Mouse (Mus musculus): ENCODE results near the gene Ccdc61.
A peak's percentile ranks its signal among the peaks of the same experiment; 100 is the strongest.

Gene Ccdc61

DNA sequence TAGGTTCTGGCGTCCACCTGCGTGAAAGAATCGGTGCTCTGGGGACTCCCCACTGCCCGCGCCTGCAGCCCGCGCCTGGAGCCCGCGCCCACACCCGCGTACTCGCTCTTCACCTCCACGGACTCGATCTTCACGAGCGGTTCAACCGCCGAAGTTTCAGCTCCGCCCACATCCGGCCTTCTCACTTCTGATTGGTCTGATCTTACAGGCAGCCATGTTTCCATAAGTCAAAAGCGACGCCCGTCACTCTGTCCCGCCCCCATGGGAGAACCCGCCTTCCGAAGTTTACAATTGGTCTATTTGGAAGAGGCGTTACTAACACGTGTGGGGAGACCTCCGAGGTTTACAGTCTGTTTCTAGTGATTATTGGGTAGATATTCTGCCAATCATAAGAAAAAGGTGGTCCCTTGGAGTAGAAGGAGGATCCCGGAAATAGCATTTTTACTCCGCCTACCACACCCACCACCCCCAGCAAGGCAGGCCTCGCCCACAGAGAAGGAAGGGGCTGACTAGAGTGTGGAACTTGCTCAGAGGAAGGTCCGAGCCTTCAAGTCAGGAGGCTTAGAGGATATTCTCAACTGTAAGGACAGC lies at the start of gene Ccdc61:
Gene Ccdc61 (minus strand): TSS at position 175 of the 591 bp plus-strand sequence.
- peak; percentile 97 to 98 for DNase-seq (ENCODE audit: low spot score in 2 of 2)

DNA sequence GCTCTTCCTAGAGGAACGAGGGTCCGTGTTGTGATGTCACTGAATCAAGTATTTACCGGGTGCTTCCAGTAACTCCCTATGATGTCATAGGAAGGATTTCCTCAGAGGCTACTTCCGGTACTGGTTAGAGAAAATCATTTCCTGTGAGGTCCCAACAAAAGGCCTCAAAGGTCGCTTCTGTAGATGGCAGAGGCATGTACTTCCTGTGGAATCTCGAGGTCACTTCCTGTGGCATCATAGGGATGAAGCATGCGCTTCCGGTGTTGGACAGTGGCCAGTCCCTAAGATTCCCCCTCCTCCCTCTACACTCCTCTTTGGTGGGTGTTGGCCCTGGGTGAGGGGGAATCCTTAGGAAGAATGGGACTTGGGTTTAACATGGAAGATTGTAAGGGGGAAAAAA lies 49.2 kb upstream of the Ccdc61 start:
- no peak for DNase-seq (ENCODE audit: low spot score in 2 of 2)

DNA sequence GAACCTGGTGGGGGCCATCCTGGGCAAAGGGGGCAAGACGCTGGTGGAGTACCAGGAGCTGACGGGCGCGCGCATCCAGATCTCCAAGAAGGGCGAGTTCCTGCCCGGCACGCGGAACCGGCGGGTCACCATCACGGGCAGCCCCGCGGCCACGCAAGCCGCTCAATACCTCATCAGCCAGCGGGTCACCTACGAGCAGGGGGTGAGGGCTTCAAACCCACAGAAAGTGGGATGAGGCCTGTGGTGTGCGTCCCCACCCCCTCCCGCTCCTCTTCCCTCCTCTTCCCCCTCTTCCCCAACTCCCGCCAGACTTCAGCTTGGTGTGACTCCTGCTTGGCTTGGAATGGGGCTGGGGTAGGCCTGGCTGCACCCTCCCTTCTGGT lies 48.2 kb upstream of the Ccdc61 start:
- no peak for DNase-seq (ENCODE audit: low spot score in 2 of 2)

DNA sequence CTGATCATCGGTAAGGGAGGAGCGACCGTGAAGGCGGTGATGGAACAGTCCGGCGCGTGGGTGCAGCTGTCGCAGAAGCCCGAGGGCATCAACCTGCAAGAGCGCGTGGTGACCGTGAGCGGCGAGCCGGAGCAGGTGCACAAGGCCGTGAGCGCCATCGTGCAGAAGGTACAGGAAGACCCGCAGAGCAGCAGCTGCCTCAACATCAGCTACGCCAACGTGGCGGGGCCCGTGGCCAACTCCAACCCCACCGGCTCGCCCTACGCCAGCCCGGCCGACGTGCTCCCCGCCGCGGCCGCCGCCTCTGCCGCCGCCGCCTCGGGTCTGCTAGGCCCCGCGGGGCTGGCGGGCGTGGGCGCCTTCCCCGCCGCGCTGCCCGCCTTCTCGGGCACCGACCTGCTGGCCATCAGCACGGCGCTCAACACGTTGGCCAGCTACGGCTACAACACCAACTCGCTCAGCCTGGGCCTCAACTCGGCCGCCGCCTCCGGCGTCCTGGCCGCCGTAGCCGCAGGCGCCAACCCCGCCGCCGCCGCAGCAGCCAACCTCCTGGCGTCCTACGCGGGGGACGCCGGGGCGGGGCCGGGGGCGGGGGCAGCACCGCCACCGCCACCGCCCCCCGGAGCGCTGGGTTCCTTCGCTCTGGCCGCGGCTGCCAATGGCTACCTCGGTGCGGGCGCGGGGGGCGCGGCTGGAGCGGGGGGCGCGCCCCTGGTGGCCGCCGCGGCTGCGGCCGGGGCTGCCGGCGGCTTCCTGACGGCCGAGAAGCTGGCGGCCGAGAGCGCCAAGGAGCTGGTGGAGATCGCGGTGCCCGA lies 47.6 kb upstream of the Ccdc61 start:
- DNase-seq (ENCODE audit: low spot score in 2 of 2) = peak; percentile 62 to 70

- no peak for DNase-seq (ENCODE audit: low spot score in 2 of 2)
Measured at GRCm38 (mm10) chr7:18951397-18951796, 41.2 kb upstream of the Ccdc61 start.

GRCm38 (mm10) chr7:18950523-18951315 lies 40.5 kb upstream of the Ccdc61 start:
- DNase-seq (ENCODE audit: low spot score in 2 of 2) = no peak

DNA sequence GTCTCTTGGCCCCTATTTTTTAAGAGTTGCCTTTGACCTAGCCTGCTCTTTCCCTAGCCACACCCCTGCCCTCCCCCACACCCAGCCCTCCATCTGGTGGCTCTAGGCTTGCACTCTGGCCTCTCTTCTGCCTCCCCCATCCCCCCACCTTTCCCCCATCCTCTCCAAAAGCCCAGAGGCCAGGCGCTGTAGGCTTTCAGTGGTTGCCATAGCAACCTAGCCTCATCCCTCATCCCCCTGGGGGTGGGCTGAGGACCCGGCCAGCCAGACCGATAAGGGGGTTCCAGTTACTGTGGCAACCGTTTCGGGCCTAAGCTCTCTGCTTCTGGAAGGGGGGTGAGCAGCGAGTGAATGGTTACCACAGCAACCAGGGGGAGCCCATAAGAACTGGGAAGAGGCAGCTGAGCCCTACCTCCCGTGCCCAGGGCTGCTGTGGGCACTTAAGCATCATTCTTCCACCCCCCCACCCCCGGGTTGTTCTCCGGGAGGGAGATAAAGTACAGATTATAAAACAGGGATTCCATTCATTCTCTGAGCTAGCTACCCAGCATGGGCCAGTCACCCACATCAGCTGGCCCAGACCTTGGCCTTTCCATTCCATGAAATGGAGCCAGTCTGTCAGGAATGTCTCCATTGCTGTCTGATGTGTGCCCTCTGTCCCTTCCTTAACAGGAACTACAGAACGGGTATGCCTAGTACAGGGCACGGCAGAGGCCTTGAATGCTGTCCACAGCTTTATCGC lies 39.7 kb upstream of the Ccdc61 start:
- DNase-seq (ENCODE audit: low spot score in 2 of 2) = peak in 1 of 2 experiments; percentile 41

GRCm38 (mm10) chr7:18948151-18948550 lies 37.9 kb upstream of the Ccdc61 start:
- DNase-seq (ENCODE audit: low spot score in 2 of 2) = no peak

- DNase-seq (ENCODE audit: low spot score in 2 of 2) = no peak
Measured at GRCm38 (mm10) chr7:18942815-18943214, 32.6 kb upstream of the Ccdc61 start.

GRCm38 (mm10) chr7:18942376-18942775 lies 32.2 kb upstream of the Ccdc61 start:
- peak in 1 of 2 experiments; percentile 54 for DNase-seq (ENCODE audit: low spot score in 2 of 2)

GRCm38 (mm10) chr7:18927759-18928158 lies 17.5 kb upstream of the Ccdc61 start:
- DNase-seq (ENCODE audit: low spot score in 2 of 2) = no peak

- peak in 1 of 2 experiments; percentile 21 for DNase-seq (ENCODE audit: low spot score in 2 of 2)
Measured at GRCm38 (mm10) chr7:18926911-18927310, 16.7 kb upstream of the Ccdc61 start.

DNA sequence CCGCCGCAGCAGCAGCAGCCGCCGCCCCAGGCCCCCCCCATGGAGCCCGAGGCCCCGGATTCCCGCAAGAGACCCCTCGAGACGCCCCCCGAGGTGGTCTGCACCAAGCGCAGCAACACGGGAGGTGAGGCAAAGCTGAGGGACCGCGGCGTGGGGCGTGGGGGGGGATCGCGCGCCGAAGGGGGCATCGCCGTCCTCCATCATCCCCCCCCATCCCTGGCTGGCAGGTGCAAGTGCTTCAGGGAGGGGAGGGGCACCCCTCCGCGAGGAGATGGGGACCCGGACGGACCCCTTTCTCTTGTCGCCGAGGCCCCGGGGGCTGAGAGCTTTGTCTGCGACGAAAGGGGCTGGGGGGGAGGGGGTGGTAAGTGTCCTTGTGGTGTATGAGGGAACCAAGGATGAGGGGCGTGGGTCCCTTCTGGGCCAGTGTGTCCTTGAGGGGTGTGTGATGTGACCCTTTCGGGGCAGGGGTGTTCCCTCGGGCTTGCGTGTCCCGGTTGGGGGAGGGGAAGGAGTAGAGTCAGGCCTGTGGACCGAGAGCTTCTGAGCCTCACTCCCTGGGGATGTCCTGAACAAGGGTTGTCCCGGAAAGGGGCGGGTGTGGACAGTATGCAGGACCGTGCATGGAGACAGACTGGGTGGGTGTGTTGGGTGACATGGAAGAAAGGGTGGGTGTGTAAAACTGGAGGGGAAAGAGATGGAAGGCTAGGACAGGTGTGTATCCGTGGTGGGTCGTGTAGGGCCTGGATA lies 16.0 kb upstream of the Ccdc61 start:
- DNase-seq (ENCODE audit: low spot score in 2 of 2) = peak in 1 of 2 experiments; percentile 40

DNA sequence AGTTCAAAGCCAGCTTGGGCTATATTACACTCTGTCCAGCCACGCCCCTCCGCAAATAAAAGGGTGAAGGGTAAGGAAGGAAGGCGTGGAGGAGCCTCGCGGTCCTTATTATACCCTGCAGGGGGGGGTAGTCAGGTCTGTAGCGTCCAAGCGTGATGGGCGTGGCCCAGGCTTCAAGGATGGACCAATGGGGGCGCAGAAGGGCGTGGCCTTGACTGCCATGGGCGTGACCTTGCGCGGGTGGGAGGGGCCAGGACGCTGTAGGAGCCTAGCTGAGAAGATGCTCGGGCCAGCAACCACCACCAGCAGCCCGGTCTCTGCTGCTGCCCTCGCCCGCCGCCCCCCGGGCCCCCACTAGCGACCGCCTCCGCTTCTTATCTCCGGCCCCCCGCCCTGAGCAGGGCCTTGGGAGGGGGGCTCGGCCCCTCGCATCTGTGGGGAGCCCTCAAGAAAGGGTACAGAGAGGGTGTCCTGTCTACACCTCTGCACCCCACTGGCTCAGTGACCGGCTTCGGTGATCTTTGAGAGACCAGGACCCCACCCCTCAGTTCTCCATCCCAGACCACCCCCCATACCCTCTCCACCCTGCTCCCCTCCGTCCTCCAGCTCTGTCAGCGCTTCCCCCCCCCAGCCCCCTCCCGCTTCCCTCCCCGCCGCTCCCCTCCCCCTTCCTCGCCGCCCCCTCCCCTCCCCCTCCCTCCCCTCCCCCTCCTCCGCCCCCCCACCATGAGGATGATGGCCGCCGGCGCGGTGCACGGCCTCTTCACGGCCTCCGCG lies 15.1 kb upstream of the Ccdc61 start, which contains the start of gene Nova2:
Gene Nova2 (plus strand): TSS at position 727 of the 777 bp plus-strand sequence.
- peak; percentile 97 to 98 for DNase-seq (ENCODE audit: low spot score in 2 of 2)

GRCm38 (mm10) chr7:18924321-18924720 lies 14.1 kb upstream of the Ccdc61 start:
- DNase-seq (ENCODE audit: low spot score in 2 of 2) = no peak

DNA sequence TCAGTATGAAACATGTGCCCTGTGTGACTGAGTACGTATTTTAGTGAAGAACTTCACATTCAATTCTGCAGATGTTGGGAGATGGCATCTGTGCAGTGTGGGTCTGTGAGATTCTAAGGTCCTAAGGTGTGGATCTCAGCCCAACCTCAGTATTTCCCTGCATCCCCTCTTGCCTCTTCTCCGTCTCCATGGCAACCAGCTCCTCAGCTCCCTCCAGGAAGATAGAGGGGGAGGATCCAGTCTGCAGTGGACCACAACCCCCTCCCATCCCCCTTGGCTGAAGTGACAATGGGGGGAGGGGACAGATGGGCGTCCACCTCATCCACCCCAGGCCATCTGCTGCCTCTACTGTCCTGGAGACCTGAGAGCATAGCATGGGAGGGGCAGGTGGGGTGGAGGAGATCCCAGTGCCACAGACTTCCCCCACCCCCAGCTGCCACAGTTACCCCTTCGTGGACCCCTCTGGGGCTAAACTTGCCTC lies 13.5 kb upstream of the Ccdc61 start:
- DNase-seq (ENCODE audit: low spot score in 2 of 2) = peak; percentile 43 to 63

DNA sequence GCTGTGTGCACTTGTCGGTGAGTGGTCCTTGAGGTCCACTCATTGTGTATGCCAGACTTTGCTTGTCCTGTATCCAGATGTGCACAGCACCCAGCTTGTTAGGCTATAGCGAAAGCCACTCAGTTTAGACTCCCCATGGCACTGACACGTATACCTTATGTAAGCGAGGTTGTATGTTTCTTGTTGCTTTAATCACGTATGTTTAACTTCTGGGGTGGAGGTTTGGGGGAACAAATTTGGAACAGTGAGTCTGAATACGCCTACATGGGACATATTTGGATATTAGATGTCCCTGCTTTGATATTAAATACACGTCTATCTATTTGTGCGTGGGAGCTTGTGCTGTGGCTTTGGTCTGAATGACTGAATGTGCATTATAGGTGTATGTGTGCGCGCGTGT lies 13.1 kb upstream of the Ccdc61 start:
- no peak for DNase-seq (ENCODE audit: low spot score in 2 of 2)

- peak; percentile 89 to 90 for DNase-seq (ENCODE audit: low spot score in 2 of 2)
Measured at GRCm38 (mm10) chr7:18922807-18923206, 12.6 kb upstream of the Ccdc61 start.

DNA sequence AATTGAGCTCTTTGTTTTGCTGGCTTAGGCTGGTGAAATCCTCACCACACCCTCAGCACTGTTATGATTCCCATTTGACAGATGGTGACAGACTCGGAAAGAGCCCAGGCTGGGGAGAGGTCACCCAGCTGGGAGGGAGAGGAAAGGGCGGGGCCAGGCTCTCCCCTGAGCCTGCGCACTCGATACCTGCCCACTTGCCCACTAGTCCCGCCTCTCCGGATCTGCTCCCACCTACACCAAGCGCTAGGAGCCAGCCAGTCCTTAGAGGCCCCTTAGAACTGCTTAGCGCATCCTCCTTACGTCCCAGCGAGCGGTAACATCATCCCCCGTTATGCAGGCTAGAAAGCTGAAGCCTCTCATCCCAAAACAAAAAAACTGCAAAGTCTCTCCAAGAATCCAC lies 10.9 kb upstream of the Ccdc61 start:
- DNase-seq (ENCODE audit: low spot score in 2 of 2) = peak; percentile 79 to 83

DNA sequence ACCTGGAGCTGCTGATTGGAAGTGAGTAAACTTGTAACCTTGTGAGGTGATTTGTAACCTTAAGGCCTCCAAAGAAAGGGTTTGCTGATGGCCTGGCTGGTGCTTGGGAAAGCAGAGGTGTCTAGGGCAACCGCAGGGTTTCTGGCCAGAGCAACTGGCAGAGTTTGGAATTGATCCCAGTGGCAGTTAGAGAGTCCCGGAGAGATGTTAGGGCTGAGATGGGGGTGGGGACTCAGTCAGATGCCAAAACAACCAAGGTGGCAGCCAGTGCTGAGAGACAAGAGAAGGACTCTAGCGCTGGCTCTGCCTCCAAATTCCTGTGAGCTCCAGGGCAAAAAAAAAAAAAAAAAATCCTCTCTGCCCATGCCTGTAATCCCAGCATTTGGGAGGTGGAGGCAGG lies 7.7 kb upstream of the Ccdc61 start:
- DNase-seq (ENCODE audit: low spot score in 2 of 2) = no peak
